Mouse (Mus musculus) gastrocnemius, postnatal 14 days (tissue): ENCODE results near the gene Rhbg. TPM values are rescaled to one million over a fixed set of nuclear protein-coding genes. Genes with fewer than 3 reads are reported as not detected.

Source experiments
- DNase-seq: peaks from one replicate; pipeline ENCODE4 v3.0.0; 2021; ENCODE audit warnings: mixed read lengths
- intact Hi-C: fragments of 180-260 bp; cut with DNase I; formaldehyde crosslinking; loops from one replicate; pipeline ENCODE4 v1.15.1; 2025; ENCODE audit warnings: low total_unique reads
- total RNA-seq, 2 experiments: library from RNA; stranded (reverse); gene quantifications; 2 replicates each; pipeline ENCODE4 v1.2.3; 2021

The Rhbg gene
- total RNA-seq, 2 experiments from 2014 or later = not detected

DNA sequence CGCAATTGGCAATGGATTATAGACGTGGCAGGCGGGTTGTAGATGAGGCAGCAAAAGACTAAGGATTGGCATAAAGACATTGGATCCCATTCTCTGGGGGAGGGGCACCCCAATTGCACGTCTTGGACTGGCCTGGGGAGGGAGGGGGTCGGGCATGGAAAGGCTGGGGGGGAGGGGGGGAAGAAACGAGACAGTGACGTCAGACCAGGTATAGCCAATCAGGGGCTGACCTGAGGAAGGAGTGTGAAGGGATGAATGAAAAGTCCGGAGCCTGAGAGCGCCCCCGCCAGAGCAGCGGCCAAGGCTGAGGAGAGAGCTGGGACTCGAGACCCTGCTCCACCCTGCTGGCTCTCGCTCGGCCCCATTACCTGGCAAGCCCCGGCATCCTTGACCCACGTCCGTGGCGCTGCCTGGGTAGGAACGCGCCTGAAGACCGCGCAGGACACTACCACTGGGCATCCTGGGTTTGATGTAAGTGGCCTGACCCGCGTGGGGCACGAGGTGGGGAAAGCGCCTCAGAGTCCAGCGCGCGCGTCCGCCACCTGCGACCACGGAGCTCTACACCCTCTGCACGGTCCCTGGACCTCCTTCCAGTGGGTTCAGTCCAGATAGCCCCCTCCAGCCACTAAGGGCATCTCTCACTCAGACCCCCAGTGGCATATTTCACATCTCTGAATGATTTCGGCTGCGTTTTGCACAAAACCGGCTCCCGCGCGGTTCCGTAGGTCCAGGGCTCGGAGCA is 40.1 kb downstream of the Rhbg start:
- intact Hi-C loops = no loop called here
- DNase-seq = no peak

DNA sequence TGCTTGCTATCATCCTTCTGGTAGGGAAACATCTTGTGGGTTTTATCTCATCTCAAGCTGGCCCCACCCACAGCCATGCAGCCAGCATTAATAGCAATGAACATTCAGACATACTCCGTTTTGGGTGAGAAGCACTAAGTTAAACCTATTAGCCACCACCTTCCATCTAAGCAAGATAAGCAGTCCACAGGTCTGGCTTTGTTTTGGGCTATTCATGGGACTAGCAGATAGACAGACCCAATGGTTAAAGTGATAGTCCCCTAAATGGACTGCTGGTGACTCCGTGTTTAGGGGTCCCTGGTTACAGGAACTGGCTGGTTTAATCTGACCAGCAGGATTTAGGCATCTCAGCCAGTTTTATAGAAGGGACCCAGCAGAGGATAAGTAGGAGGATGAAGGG is 41.5 kb downstream of the Rhbg start:
- intact Hi-C loops = no loop called here
- no peak for DNase-seq

DNA sequence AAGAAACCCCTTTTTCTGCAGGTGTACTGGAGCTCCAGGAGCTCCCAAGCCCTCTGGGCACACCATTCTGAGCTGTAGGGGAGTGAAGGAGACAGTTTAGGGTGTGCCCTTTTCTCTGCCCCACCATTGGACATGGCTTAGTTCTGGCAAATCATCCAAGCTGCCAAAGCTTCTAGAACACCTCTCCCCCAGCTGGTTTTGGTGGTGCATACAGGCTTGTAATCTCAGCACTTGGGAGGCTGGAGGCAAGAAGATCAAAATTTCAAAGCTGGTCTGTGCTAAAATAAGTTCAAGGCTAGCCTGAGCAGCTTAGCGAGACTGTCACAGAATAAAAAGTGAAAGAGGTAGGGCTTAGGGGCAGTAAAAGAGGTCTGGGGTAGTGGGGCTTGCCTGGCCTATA is 42.2 kb downstream of the Rhbg start:
- DNase-seq = no peak
- intact Hi-C loops = no loop called here

DNA sequence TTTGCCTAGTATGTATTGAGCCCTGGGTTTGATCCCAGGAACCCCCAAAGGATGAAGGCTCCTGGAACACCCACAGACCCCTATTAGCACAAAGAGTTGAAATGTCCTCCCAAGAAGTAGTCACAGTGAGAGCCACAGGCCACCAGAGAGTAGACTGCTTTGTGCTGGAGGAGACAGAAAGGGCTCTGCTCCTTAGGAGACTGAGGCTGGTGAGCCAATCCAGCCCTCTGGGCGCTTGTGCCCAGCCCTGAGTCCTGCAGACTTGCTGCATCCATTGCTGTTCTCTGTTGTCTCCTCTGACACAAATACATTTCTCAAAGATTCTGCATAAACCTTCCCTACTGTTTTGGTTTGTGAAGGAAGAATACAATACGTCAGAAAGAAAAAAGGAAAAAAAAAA is 43.6 kb downstream of the Rhbg start:
- intact Hi-C loops = no loop called here
- no peak for DNase-seq

DNA sequence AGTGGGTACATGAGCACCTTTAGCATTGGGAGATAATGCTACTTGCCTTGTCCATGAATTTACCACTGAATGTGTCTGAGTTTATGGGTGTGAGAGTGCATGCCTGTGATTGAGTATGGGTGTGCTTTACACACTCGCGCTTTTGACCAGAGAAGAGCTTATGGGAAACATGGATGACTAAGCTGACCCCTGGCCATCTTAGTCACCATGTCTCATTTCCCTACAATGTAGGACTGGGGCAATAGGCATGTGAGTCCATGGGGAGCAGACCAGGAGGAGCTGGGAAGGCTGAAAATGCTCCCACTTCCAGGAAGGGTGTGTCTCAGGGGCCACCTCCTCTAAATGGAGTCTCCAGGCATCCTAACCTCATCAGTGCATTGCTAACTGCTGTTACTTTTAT is 44.4 kb downstream of the Rhbg start:
- DNase-seq = no peak
- intact Hi-C loops = no loop called here

DNA sequence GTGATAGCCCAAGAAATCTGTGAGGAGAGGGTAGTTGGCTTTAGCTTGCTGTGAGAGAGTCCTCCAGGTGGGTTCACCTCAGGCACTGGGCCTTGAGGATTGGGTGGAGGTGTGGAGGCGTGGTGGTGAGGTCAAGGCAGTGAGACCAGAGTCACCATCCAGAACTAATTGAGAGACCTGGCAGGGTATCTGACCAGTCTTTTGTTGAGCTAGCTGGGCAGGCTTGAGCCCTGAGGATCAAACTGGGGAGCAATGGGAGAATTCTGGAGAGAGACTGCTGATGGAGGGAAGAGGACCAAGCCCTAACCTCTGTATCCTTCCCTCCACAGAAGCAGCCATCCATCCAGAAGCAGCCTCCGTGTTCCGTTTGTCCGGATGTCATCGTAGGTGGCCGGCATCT is 45.2 kb downstream of the Rhbg start:
- no peak for DNase-seq
- intact Hi-C loops = no loop called here

DNA sequence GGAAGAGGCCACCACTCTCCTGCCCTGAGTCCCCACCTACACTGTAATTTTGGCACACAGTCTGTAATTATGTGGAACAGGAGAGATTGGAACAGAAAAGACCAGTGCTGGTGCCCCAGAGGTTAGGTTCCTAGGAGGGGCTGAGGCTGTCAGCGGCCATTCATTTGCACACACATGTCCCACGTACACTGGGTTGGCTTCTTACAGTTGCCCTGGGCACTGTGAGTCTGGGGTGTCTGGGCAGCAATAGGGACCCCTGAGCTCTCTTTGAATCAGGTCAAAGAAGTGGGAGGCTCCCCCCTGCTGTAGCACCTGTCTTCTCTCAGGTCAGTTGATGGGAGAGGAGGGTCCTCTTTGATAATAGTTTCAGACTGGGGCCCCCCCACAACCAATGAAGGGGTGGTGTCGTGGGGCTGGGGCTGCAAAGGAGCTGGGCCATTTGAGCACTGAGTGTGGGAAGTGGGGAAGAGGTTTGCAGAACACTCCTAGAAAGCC is 46.2 kb downstream of the Rhbg start:
- DNase-seq = no peak
- intact Hi-C loops = no loop called here

DNA sequence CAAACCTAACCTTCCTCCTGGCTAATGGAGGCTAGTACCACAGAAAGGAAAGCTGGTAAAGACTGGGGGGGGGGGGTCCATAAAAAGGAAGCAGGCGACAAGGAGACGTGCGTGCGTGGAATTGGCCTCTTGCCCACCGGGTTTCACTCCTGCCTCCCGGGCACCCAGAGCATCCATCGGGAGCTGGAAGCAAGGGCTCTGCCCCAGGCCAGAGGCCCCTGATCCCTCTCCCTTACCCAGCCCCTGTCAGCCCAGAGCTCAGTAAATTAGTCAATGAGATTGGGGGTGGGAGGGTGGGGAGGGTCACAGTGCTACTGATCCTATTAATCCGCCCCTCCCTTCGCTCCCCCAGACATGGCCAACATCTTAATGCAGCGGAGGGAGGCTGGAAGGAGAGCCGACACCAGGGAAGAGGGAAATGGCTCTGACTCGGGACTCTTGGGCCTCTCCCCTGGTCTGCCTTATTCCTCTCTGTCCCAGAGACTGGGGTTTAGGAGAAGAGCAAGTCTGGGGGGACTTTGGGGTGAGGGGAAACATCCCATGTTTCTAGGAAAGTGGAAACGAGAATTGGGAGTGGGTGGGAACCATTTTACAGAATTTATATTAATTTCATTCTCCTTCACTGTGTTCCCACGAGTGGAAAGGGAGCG is 46.9 kb downstream of the Rhbg start:
- intact Hi-C loops = no loop called here
- DNase-seq = no peak

DNA sequence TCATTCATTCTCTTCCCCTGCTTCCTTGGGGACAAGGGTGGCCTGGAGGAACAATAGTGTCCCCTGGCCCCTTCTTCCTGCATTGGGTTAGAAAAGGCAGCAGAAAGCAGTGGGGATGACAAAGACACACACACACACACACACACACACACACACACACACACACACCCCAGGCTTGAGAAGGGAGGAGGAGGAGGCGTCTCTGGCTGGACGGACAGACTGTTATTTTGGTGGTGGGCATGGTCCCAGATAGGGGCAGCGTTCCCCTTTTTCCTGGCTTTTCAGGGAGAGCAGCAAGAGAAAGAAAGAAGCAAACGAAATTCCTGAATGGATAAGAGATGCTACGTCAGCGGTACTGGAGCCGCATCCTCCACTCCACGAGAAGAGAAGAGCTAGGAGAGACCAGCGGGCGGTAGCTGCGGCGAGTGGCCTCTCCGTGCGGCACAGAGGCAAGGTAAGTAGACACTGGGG is 47.6 kb downstream of the Rhbg start:
- DNase-seq = no peak
- intact Hi-C loops = no loop called here

DNA sequence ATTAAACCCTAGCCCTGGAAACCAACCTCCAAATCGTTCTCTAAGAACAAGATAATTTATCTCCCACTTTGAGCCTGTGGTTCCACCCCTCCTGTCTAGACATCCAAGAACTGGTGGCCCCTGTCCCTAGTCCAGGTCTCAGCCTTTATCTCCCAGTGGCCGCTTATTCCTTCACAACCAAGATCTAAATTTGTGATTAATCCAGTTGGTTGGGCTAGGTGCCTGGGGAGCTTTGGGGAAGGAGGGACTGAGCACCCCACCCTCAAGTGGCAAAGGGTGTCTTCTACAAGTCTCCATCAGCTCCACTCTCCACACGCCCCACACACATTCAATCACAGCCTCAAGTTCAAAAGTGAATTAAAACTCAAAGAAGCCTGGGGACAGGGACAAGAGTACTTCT is 48.0 kb downstream of the Rhbg start:
- intact Hi-C loops = no loop called here
- DNase-seq = no peak

DNA sequence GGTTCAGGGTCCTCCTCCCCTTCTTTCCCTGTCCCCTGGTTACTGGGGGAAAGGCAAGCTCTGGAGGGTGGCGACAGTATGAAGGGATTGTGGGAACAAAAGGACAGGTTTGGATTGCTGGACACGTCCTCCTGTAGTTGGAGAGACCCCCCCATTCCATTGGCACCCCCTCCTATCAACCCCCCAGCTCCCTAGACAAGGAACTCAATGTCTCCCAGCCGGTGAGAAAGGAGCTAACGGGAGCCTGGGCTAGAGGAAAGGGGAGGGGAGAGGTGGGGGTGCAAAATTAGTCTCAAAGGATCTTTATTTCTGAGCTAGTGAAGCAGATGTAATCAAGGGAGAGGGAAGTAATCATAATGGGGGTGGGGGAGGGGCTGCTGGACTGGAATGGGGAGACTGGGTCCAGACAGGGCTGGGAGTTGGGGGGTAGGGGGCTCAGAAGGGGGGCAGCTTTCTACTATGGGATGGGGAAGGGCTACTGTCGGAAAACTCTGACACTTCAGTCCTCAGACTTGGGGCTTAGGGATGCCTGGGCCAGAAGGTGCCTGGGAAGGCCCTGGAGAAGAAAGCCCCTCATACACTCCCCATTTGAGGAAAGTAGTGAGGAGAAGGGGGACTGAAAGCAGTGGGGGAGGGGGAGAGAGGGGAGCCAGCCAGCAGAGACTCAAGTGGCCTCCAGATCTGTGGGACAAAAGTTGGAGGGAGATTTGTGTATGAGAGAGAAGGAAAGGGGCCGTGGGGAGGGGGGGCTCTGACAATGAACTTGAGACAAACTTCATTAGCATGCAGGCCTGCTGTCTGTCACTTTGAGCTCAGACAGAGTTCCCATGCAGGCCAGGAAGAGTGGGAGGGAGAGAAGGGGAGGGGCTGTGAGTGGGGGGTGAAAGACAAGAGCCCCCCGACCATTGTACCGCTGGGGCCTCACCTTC is 48.7 kb downstream of the Rhbg start:
- intact Hi-C loops = no loop called here
- DNase-seq = no peak

DNA sequence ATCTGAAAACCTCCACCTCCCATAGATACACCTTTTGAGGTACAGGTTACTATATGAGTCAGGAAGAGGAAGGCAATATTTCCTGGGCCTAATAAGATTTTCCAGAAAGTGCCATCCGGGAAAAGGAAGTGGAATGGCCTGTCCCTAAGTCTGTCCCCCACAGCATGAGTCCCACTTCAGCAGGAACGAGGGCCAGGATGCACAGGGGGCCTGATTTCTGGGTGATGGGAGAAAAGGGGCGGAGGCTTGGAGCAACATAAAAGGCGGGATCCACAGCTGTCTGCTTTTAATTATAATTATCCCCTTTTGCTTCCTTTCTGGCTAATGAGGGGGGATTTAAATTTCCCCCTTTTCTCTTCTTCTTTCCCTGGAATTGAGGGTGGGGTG is 49.3 kb downstream of the Rhbg start:
- no peak for DNase-seq
- intact Hi-C loops = no loop called here

DNA sequence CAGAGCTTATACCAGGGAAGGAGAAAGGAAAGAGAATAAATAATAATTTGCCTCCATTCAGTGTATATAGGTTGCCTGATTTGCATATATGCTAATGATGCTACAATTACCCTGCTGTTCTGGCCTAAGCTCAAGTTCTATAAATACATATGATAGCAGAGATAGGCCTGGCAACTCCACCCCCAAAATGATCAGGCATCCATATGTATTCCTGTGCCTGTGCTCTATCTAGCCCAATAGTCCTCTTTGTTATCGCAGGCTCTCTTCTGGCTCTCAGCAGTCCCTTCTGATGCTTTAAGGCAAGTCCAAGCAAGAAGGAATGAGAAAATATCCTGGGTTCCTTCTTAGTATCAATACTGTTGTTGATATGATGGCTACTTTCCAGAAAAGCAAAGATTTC is 49.8 kb downstream of the Rhbg start:
- DNase-seq = no peak
- intact Hi-C loops = no loop called here

DNA sequence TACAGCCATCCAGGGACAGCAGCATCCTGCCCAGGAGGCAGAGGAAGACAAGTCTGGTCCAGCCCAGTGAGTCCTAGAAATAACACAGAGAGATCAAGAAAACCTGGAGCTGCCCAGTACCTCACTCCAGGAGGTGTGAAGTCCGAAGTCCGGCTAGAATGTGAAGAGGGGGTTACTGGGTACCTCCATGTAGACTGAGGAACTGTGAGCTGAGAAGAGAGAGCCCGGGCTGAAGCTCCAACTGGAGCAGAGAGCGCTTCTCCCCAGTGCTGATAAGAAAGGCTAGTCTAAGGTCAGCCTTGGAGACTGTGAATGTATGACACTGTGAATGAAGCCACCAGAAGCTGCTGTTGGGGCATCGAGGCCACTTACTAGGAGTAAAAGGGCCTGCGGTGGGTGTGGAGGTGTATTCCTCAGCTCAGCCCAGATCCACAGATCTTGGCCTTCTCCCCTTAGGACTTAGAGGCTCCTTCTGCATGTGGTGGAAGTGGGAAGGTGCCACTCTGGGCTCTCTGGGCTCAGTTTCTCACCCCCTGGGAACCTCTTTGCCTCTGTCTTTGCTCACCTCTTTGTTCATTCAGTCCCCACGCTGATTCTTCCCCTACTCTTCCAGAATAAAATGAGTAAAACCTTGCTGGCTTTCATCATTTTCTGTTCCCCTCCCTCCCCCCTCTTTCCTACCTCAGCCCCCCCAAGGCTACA is 50.4 kb downstream of the Rhbg start:
- no peak for DNase-seq
- intact Hi-C loops = no loop called here

DNA sequence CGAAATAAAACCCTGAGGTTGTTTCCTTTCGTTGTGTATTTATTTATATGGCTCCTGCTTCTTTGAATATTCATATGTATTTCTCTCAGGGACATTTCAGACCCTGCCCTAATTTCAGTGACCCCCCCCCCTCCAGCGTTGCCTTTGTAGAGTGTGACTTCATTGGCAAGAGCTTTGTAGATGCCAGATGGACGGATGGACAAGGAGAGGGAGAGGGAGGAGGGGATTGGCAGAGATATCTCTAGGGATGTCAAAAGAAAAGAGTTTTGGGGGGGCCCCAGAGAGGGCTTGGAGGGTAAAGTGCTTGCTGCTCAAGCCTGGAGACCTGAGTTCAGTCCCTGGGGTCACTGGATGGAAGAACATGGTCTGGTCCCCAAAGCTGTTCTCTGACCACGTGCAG is 51.1 kb downstream of the Rhbg start:
- no peak for DNase-seq
- intact Hi-C loops = no loop called here

DNA sequence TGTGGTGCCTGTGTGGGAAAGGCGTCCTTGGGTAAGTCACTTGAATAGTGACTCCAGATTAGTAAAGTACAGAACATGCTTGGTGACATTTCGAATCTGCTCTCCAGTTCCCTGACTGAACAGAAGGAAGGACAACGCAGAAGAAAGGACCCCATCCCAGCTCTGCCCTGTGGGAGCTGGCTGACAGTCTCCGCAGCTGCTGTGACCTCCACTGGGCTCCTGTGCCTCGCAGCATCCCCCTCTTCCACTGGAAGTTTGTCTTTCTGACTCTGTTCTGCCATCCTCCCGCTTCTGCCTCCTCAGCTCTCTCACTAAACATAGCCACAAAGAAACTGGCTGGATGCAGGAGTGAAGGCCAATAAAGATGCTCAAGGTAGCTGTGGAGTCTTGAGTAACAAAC is 51.5 kb downstream of the Rhbg start:
- intact Hi-C loops = no loop called here
- DNase-seq = no peak

DNA sequence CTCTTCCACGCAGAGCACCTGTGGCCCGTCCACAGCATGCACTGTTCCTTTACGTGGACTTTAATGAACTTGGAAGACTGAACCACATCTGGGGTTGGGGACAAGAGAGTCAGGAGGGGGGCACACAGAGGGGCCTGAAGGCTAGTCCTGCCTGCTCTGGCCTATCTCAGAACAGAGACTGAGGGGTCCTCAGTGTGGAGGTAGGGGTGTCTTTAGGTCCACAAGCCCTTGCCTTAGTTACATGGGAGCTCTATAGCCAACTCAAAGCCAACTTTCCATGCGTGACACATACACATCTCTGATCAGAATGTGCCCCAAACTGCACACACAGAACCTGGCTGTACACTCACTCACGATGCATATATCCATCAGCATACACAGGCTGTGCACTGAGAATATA is 52.9 kb downstream of the Rhbg start:
- intact Hi-C loops = no loop called here
- no peak for DNase-seq

DNA sequence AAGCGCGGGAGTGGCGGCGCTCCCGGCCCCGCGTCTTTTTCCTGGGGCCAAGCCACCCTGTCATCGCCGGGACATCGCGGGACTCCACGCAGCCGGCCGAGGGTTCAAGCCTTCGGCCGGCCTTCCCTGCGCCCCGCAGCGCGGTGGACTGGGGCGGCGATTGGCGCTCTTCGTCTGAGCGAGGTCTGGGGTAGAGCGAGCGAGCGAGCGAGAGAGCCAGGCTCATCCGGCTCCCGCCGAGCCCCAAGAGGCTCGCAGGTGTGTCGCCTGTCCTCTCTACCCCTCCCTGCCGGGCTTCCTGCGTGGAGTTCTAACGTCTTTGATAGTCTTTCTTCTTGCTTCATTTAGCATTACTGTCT is 53.6 kb downstream of the Rhbg start:
- intact Hi-C loops = no loop called here
- no peak for DNase-seq

DNA sequence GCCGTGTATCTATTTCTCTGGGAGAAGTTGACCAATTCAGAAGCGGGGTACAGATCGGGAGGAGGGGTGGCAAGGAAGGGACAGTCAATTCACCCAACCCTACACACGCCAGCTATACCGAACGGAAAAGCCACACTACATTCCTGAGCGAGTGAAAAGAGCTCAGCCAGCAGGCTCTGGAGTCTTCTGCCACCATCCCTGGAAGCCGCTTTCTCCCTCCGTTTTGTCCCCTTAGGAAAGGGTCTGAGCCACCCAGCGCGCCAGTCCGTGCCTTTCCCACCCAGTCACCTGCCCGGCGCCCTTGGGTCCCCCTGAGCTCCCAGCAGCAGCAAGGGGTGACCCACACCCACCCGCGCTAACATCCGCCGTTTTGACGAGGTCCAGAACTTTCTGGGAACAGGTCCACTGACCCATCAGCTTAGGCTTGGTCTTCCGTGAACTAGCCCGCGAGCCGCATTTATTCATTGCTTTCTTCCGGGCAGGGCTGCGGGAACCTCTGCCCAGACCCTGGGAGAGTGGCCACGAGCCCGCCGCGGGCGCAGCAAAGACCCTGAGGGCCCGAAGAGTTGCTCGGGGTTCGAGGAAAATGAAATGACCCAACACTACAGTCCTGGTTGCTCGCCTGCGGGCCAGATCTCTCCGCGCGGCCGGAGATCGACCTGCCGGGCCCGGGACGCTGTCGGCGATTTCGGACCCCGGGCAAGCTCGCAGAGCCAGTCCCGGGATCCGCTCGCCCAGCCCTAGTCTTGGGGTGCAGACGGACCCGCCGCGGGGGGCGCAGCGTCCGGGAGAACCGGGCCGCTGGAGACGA is 54.1 kb downstream of the Rhbg start:
- intact Hi-C loops = no loop called here
- DNase-seq = no peak
